Mouse (Mus musculus): Measurements from ENCODE around the gene Inafm2.
A peak's percentile ranks its signal among the peaks of the same experiment; 100 is the strongest.

The Inafm2 gene

GRCm38 (mm10) chr2:118783093-118783492 lies 37.5 kb downstream of the Inafm2 start:
- no peak for DNase-seq (ENCODE audit: low spot score in 2 of 2)

GRCm38 (mm10) chr2:118783663-118784062 lies 38.1 kb downstream of the Inafm2 start:
- no peak for DNase-seq (ENCODE audit: low spot score in 2 of 2)

GRCm38 (mm10) chr2:118786525-118786924 lies 41.0 kb downstream of the Inafm2 start:
- no peak for DNase-seq (ENCODE audit: low spot score in 2 of 2)

- DNase-seq (ENCODE audit: low spot score in 2 of 2), result no peak
Measured at GRCm38 (mm10) chr2:118789501-118789900, 43.9 kb downstream of the Inafm2 start.

- DNase-seq (ENCODE audit: low spot score in 2 of 2), result no peak
Measured at GRCm38 (mm10) chr2:118790221-118790550, 44.6 kb downstream of the Inafm2 start.

- peak; percentile 10 to 21 for DNase-seq (ENCODE audit: low spot score in 2 of 2)
Measured at GRCm38 (mm10) chr2:118790551-118791525, 45.3 kb downstream of the Inafm2 start.

GRCm38 (mm10) chr2:118791591-118792258 lies 46.2 kb downstream of the Inafm2 start:
- no peak for DNase-seq (ENCODE audit: low spot score in 2 of 2)

- no peak for DNase-seq (ENCODE audit: low spot score in 2 of 2)
Measured at GRCm38 (mm10) chr2:118792259-118792613, 46.7 kb downstream of the Inafm2 start.

GRCm38 (mm10) chr2:118793636-118794035 lies 48.1 kb downstream of the Inafm2 start:
- DNase-seq (ENCODE audit: low spot score in 2 of 2), result no peak

All from natural killer cell, adult 2 months (primary cell).